Mouse (Mus musculus): ENCODE measurements around the gene Coq10b.

The Coq10b gene

DNA sequence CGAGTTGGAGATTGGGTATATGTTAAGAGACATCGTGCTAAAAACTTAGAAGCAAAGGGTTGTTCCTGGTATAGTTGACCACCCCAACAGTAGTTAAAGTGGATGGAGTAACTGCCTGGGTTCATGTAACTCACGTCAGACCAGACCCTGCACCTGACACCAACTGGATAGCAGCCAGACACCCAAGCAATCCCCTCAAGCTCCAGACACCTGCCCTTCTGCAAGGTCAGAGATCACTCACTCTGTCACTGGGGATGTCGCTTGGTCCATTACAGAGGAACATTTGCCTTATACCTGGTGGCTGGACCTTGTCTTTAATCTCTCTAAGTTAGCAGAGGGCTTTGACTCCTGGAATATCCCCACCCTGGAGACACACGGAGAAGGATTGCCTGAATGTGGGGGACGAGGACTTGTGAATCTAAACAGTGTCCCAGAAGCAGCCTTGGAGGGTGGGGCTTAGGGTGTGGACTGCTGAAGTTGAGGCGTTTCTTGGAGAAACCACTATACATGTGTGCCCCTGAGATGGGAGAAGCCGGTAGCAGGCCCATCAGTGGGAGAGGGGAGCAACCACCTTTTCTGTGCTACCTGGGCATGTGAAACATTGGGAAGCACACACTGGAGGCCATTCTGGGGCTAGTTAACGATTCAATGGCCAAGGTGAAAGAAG, 54.5 kb downstream of the Coq10b start:
- DNase-seq (ENCODE audit: low read depth, low spot score) = peak; percentile 74

DNA sequence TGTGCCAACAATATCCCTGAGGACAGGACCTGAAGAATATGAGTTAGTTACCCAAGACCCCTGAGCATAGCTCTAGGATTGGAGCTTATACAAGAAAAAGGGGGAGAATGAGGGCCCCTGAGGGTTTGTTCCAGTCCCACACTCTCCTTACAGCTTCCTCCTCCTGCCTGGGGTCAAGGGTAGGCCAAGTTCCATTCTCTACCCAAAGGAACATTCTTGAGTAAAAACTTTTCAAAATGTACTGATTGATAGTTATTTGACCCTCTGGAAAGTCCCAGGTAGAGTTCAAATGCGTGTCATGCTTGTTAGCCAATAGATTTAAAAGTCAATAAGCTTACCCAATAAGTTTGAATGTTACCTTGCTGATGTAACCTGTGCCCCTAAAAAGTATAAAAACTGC, 55.1 kb downstream of the Coq10b start:
- peak; percentile 60 for DNase-seq (ENCODE audit: low read depth, low spot score)

DNA sequence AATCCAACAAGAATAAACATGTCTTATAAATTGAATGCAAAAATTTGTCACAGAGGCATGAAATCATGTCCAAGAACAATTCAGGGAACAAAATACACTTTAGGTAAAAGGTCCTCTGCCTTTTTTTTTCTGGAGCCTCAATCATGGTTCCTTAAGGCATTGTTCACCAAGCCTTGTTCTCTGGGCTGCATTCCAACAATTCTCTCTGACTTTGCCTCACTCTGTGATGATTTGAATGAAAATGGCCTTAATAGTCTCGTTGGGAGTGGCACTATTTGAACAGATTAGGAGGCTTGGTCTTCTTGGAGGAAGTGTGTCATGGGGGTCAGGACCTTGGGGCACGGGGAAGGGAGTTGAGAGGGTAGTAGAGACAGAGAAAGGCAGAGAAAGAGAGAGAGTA, 55.9 kb downstream of the Coq10b start:
- peak; percentile 99 for DNase-seq (ENCODE audit: low read depth, low spot score)

DNA sequence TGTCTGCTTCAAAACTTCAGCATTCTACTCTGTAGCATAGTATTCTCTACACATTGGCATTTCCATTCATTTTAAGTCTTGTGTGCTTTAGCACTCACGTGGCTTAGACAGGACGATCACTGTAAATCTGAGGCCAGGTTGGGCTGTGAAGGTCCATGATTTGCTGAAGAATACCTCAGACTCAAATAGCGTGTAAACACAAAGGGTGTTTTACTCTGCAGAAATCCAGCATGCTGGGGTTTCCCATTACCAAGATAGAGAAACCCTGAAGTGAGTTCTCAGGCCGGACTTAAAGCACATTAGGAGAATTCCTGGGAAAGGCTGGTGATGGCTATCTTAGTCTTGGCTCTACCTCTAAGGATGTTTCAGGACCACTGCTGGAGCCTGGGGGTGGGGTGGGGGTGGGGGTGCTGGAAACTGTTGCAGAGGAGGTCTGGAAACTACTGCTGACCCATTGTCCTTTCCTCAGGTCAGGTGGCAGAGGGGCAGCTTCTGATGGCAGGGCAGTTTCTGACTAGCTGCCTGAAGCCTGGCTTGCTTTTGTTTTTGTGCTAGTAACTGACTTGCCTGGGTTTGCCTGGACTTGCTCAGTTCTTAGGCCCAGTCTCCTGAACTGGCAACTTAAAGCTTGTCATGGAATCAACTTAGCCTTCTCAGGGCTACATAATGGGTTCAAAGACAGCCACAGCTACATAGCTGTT, 56.6 kb downstream of the Coq10b start:
- DNase-seq (ENCODE audit: low read depth, low spot score) = peak; percentile 51

All from ES-CJ7 (cell line).